Mouse (Mus musculus) intestine, embryonic 14.5 days (tissue): ENCODE measurements around the gene Chst1. TPM values are rescaled to one million over a fixed set of nuclear protein-coding genes. Genes with fewer than 3 reads are reported as not detected.

Experiments
- ATAC-seq: fragments of 200-750 bp; cut with Nextera tagmentation; replicated peaks from 2 replicates; pipeline ENCODE4 v1.8.0; 2017; ENCODE audit warnings: low read depth, moderate number of reproducible peaks, moderate TSS enrichment, moderate library complexity; ENCODE audit not compliant: low FRiP score, low TSS enrichment
- DNase-seq: peaks from one replicate; pipeline ENCODE4 v3.0.0-alpha.2; 2018; ENCODE audit warnings: low spot score
- H3K27ac ChIP-seq: fragments of 300-500 bp; sonication (generic); 2 replicates; pipeline ENCODE4 v1.5.1; 2014; ENCODE audit warnings: low read depth, mild to moderate bottlenecking, control low read depth
- H3K27me3 ChIP-seq: fragments of 300-500 bp; sonication (generic); replicated peaks from 2 replicates; pipeline ENCODE4 v1.6.1; 2014; ENCODE audit warnings: low read length, control low read depth; ENCODE audit not compliant: control insufficient read depth, insufficient read depth
- H3K36me3 ChIP-seq: fragments of 300-500 bp; sonication (generic); 2 replicates; pipeline ENCODE4 v1.6.1; 2014; ENCODE audit warnings: low read length, control low read depth; ENCODE audit not compliant: control insufficient read depth, insufficient read depth
- H3K4me1 ChIP-seq: fragments of 300-500 bp; sonication (generic); replicated peaks from 2 replicates; pipeline ENCODE4 v1.6.1; 2014; ENCODE audit warnings: low read length, control low read depth, mixed read lengths; ENCODE audit not compliant: control insufficient read depth, insufficient read depth
- H3K4me2 ChIP-seq: fragments of 300-500 bp; sonication (generic); 2 replicates; pipeline ENCODE4 v1.6.1; 2014; ENCODE audit warnings: low read length
- H3K4me3 ChIP-seq: fragments of 300-500 bp; sonication (generic); 2 replicates; pipeline ENCODE4 v1.5.1; 2014; ENCODE audit warnings: low read depth, low read length, control low read depth, mixed read lengths
- H3K9ac ChIP-seq: fragments of 300-500 bp; sonication (generic); 2 replicates; pipeline ENCODE4 v1.6.1; 2014; ENCODE audit warnings: mild to moderate bottlenecking, low read length
- H3K9me3 ChIP-seq: fragments of 300-500 bp; sonication (generic); 2 replicates; pipeline ENCODE4 v1.6.1; 2016; ENCODE audit warnings: low read length, control low read depth; ENCODE audit not compliant: control insufficient read depth
- WGBS: fragments of 180-500 bp; shearing (Covaris S2); extraction: QIAGEN DNeasy Blood & Tissue Kit; methylation state at CpG from one replicate; pipeline ENCODE4 v1.1.7; 2014; 5-methylcytosine and 5-hydroxymethylcytosine counted together
- microRNA-seq: library from miRNA; unstranded; fragments of <30 nt; microRNA quantifications from one replicate; pipeline ENCODE4, GENCODE M21; 2016
- polyA plus RNA-seq: library from polyadenylated mRNA; unstranded; fragments of >200 nt; fragmentation: Nextera tagmentation; extraction: Ambion mirVana; gene quantifications from 2 replicates; pipeline ENCODE4 v1.2.1, GENCODE M21; 2014

Chst1 gene
- polyA plus RNA-seq, 1 experiment from 2014 or later: 3.7 TPM

GRCm38 (mm10) chr2:92651294-92651816 is 51.8 kb downstream of the Chst1 start:
- Histone ChIP-seq H3K9ac (no peak overlapping the region), H3K4me3 (no peak overlapping the region), H3K36me3 (no peaks in the 10 kb centered on the region), H3K9me3 (no peaks in the 10 kb centered on the region), H3K27me3 (no peaks in the 10 kb centered on the region), H3K4me2 (no peak overlapping the region), H3K4me1 (no peaks in the 10 kb centered on the region), H3K27ac (no peak overlapping the region)
- DNase-seq (no peak), ATAC-seq (no peak)
- 74% methylated on average over 7 of the region's 7 CpGs for WGBS

GRCm38 (mm10) chr2:92657189-92657588 is 57.7 kb downstream of the Chst1 start:
- ATAC-seq (no peak), DNase-seq (no peak)
- H3K4me1 ChIP-seq: no peaks in the 10 kb centered on the region
- no peaks in the 10 kb centered on the region for H3K27me3 ChIP-seq
- no peaks in the 10 kb centered on the region for H3K9me3 ChIP-seq
- no peak overlapping the region for H3K27ac ChIP-seq
- H3K9ac ChIP-seq: no peak overlapping the region
- H3K4me2 ChIP-seq: no peak overlapping the region
- no peak overlapping the region for H3K4me3 ChIP-seq
- 91% methylated on average over 2 of the region's 2 CpGs for WGBS
- no peaks in the 10 kb centered on the region for H3K36me3 ChIP-seq

GRCm38 (mm10) chr2:92658293-92659150 is 59.0 kb downstream of the Chst1 start:
- Histone ChIP-seq H3K27me3 (no peaks in the 10 kb centered on the region), H3K27ac (no peak overlapping the region), H3K4me1 (no peaks in the 10 kb centered on the region), H3K4me3 (no peak overlapping the region), H3K4me2 (no peak overlapping the region), H3K9ac (no peak overlapping the region), H3K36me3 (no peaks in the 10 kb centered on the region), H3K9me3 (no peaks in the 10 kb centered on the region)
- ATAC-seq: no peak
- 76% methylated on average over 1 of the region's 1 CpGs for WGBS
- DNase-seq: no peak

GRCm38 (mm10) chr2:92659491-92660035 is 60.1 kb downstream of the Chst1 start:
- Histone ChIP-seq H3K4me2 (no peak overlapping the region), H3K4me1 (no peaks in the 10 kb centered on the region), H3K27me3 (no peaks in the 10 kb centered on the region), H3K36me3 (no peaks in the 10 kb centered on the region), H3K9me3 (no peaks in the 10 kb centered on the region), H3K27ac (no peak overlapping the region), H3K4me3 (no peak overlapping the region), H3K9ac (no peak overlapping the region)
- no peak for ATAC-seq
- DNase-seq: no peak
- 55% methylated on average over 7 of the region's 7 CpGs for WGBS

GRCm38 (mm10) chr2:92662534-92663068 is 63.1 kb downstream of the Chst1 start:
- no peak overlapping the region for H3K9ac ChIP-seq
- no peak overlapping the region for H3K27ac ChIP-seq
- H3K9me3 ChIP-seq: no peaks in the 10 kb centered on the region
- no peak for DNase-seq
- no peak overlapping the region for H3K4me2 ChIP-seq
- ATAC-seq: no peak
- H3K27me3 ChIP-seq: no peaks in the 10 kb centered on the region
- no peaks in the 10 kb centered on the region for H3K36me3 ChIP-seq
- WGBS: 86% methylated on average over 6 of the region's 6 CpGs
- H3K4me1 ChIP-seq: no peaks in the 10 kb centered on the region
- H3K4me3 ChIP-seq: no peak overlapping the region

Small RNAs within 50 kb of the gene (microRNA-seq; reads per million reads assigned to microRNA genes)
- gene Mir7221 (not detected), gene Mir7222 (not detected)

Other genes with a start within 250 kb of the Chst1 start
- gene Pex16, start 225.0 kb upstream of the Chst1 start, polyA plus RNA-seq: 25.2 and 27.9 TPM in 2 replicates
- 11.6 and 12.6 TPM in 2 replicates for gene Large2, start 224.8 kb upstream of the Chst1 start, polyA plus RNA-seq
- 1.7 TPM in 2 replicates for gene 1700029I15Rik, start 217.2 kb upstream of the Chst1 start, polyA plus RNA-seq
- gene Mapk8ip1, start 198.4 kb upstream of the Chst1 start, polyA plus RNA-seq: 11.8 and 13.2 TPM in 2 replicates
- 16.7 and 18.2 TPM in 2 replicates for gene Cry2, start 165.7 kb upstream of the Chst1 start, polyA plus RNA-seq
- 26.8 and 30.2 TPM in 2 replicates for gene Slc35c1, start 139.2 kb upstream of the Chst1 start, polyA plus RNA-seq